Mouse (Mus musculus): ENCODE measurements at regions not wholly inside any gene's neighbourhood (a gene's known extent, or its start where the extent isn't known, plus 50 kb on each side); places are given as distances from the start of the nearest gene placed in this dataset.

DNA sequence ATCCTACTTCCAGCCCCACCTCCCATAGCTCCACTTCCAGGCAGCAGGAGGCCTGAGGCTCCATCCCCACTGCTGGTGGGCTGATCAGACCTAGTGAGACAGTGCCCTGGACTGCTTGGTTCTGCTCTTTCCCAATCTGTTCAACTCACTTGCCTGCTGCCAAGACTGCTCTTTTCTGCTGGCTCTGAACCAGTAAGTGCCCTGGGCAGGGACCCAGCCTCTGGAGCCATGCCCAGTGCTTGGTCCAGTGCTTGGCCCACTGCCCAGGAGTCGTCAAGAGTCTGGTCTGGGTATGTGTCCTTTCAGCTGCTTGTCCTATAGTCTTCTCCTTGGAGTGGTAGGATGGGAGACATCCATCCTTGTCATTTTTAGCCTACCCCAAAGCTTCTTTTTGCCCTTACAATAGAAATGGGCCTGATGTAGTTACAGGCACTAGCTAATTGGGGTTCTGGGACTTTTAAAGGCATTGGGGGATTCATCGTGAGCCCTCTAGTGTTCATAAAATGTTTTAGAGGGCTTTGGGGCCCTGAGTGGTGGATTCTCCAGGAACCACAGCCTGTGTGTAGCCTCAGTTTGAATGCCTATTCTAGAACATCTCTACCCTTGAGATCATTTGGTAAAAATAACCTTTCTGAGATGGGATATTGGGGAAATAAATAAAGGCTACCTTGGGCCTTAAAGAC is 94.7 kb upstream of the Ssbp2 start:
- Histone ChIP-seq H3K4me2 (ENCODE audit: low read length) (no peak overlapping the region), H3K36me3 (ENCODE audit: control insufficient read depth, insufficient read depth, low read length) (no peaks in the 10 kb centered on the region), H3K9me3 (replicated peaks; ENCODE audit: control insufficient read depth, low read length, poor library complexity, severe bottlenecking) (no peaks in the 10 kb centered on the region), H3K27ac (ENCODE audit: low read length) (no peak overlapping the region), H3K9ac (ENCODE audit: low read depth, low read length) (no peak overlapping the region), H3K4me1 (ENCODE audit: control insufficient read depth, insufficient read depth, low read length) (peaks cover 12% of the 10 kb centered on the region), H3K27me3 (ENCODE audit: control insufficient read depth, insufficient read depth, low read depth, low read length) (no peaks in the 10 kb centered on the region), H3K4me3 (ENCODE audit: low read depth, low read length) (no peak overlapping the region)
- 56% methylated on average over 2 of the region's 2 CpGs for WGBS
- peak; percentile 82 for ATAC-seq

DNA sequence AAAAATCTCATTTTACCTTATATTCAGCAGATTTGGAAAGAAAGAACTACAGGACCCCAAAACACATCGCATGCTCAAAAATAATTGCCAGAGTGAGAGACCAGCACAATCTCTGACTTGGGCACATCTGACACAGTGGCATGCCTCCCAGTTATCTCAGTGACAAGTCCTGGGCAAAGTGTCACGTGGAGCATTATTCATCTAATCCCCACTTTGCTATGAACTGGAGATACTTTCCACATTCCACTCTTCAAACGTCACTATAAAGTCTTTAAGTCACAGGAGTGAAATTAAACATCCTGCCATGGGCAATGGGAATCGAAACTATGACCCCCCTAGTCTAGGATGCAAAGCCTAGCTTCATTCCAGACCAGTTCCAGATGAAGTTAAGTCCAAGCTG is 93.5 kb upstream of the Ssbp2 start:
- Histone ChIP-seq H3K27me3 (ENCODE audit: control insufficient read depth, insufficient read depth, low read depth, low read length) (no peaks in the 10 kb centered on the region), H3K9me3 (replicated peaks; ENCODE audit: control insufficient read depth, low read length, poor library complexity, severe bottlenecking) (no peaks in the 10 kb centered on the region), H3K9ac (ENCODE audit: low read depth, low read length) (no peak overlapping the region), H3K4me1 (ENCODE audit: control insufficient read depth, insufficient read depth, low read length) (peaks cover 16% of the 10 kb centered on the region), H3K27ac (ENCODE audit: low read length) (no peak overlapping the region), H3K36me3 (ENCODE audit: control insufficient read depth, insufficient read depth, low read length) (no peaks in the 10 kb centered on the region), H3K4me2 (ENCODE audit: low read length) (no peak overlapping the region), H3K4me3 (ENCODE audit: low read depth, low read length) (no peak overlapping the region)
- ATAC-seq, result no peak
- WGBS, result 77% methylated on average over 4 of the region's 4 CpGs

DNA sequence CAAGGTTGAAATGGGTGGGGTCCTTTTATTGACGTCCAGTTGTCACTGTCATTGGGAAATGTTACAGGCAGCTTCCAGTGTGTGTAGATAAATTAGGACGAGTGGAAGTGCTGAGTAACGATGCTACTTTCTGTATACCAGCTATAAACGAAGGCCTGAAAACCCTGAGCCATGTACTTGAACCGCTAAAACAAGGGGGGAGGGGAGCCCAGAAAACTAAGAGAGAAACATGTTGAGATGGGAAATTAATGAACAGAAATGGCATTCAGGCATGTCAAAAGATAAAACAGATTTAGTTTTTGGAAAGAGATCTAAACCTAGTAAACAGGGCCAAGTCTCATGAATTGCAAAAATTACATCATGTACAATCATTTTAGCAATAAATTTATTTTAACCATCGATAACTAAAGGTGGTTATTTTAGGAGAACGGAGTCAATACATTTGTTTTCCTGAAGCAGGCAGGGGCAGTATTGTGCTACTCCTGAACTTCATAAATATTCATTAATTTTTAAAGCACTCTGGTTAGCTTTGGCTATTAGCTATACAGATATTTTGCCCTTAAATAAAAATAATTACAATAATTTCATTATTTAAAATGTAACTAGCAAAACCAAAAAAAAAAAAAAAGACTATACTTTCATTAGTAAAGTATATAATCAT is 92.1 kb upstream of the Ssbp2 start:
- WGBS, result 29% methylated on average over 7 of the region's 7 CpGs
- H3K27ac ChIP-seq (ENCODE audit: low read length), result no peak overlapping the region

DNA sequence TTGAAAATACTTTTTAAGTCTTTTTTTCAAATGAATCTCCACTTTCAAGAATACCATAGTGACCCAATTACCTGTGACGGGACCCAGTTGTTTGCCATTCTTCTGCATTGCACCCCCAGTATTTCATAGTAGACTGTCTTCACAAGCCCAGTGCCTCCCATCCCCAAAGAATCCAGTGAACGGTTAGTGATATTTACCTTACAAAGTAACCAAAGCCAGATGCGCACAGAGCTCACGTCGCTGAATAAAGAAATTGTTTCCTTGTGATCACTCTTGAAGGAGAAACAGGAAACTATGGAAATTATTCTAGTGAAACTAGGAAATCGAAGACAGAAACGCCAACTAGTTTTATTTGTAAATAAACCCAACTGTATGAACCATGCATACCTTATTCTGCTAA is 91.4 kb upstream of the Ssbp2 start:
- WGBS, result 67% methylated on average over 7 of the region's 7 CpGs
- Histone ChIP-seq H3K9me3 (replicated peaks; ENCODE audit: control insufficient read depth, low read length, poor library complexity, severe bottlenecking) (no peaks in the 10 kb centered on the region), H3K4me1 (ENCODE audit: control insufficient read depth, insufficient read depth, low read length) (peaks cover 33% of the 10 kb centered on the region), H3K36me3 (ENCODE audit: control insufficient read depth, insufficient read depth, low read length) (no peaks in the 10 kb centered on the region), H3K27me3 (ENCODE audit: control insufficient read depth, insufficient read depth, low read depth, low read length) (no peaks in the 10 kb centered on the region), H3K4me3 (ENCODE audit: low read depth, low read length) (no peak overlapping the region), H3K27ac (ENCODE audit: low read length) (no peak overlapping the region), H3K4me2 (ENCODE audit: low read length) (no peak overlapping the region), H3K9ac (ENCODE audit: low read depth, low read length) (no peak overlapping the region)
- ATAC-seq, result no peak

More for the DNA sequence above, 92.1 kb upstream of the Ssbp2 start:
- H3K36me3 ChIP-seq (ENCODE audit: control insufficient read depth, insufficient read depth, low read length), result no peaks in the 10 kb centered on the region
- H3K27me3 ChIP-seq (ENCODE audit: control insufficient read depth, insufficient read depth, low read depth, low read length), result no peaks in the 10 kb centered on the region
- no peak overlapping the region for H3K9ac ChIP-seq (ENCODE audit: low read depth, low read length)
- ATAC-seq, result no peak
- no peak overlapping the region for H3K4me2 ChIP-seq (ENCODE audit: low read length)
- no peak overlapping the region for H3K4me3 ChIP-seq (ENCODE audit: low read depth, low read length)
- peaks cover 31% of the 10 kb centered on the region for H3K4me1 ChIP-seq (ENCODE audit: control insufficient read depth, insufficient read depth, low read length)
- no peaks in the 10 kb centered on the region for H3K9me3 ChIP-seq (replicated peaks; ENCODE audit: control insufficient read depth, low read length, poor library complexity, severe bottlenecking)

DNA sequence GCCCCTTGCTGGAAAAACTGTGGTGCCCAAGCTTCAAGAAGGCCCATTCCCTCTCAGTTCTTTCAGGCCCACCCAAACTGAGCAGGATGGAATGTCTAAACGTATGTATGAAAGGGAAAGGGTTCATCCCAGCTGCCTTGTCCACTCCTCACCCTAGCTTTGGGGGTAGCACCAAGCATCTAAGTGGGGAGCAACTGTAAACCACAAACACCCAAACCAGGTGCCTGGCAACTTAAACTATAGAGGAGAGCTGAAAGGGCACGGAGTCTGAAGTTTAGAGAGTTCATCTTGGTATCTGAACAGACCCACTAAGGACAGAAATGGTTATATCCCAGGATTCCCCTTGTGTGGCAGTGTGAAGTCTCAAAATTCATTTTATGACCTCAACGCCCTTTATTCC is 90.1 kb upstream of the Ssbp2 start:
- Histone ChIP-seq H3K36me3 (ENCODE audit: control insufficient read depth, insufficient read depth, low read length) (no peaks in the 10 kb centered on the region), H3K9ac (ENCODE audit: low read depth, low read length) (peak overlapping the region; percentile 63), H3K27me3 (ENCODE audit: control insufficient read depth, insufficient read depth, low read depth, low read length) (no peaks in the 10 kb centered on the region), H3K4me3 (ENCODE audit: low read depth, low read length) (peak overlapping the region; percentile 39), H3K9me3 (replicated peaks; ENCODE audit: control insufficient read depth, low read length, poor library complexity, severe bottlenecking) (no peaks in the 10 kb centered on the region), H3K27ac (ENCODE audit: low read length) (peak overlapping the region; percentile 96), H3K4me1 (ENCODE audit: control insufficient read depth, insufficient read depth, low read length) (peaks cover 39% of the 10 kb centered on the region), H3K4me2 (ENCODE audit: low read length) (peak overlapping the region; percentile 83)
- WGBS, result 24% methylated on average over 3 of the region's 3 CpGs
- ATAC-seq, result no peak

DNA sequence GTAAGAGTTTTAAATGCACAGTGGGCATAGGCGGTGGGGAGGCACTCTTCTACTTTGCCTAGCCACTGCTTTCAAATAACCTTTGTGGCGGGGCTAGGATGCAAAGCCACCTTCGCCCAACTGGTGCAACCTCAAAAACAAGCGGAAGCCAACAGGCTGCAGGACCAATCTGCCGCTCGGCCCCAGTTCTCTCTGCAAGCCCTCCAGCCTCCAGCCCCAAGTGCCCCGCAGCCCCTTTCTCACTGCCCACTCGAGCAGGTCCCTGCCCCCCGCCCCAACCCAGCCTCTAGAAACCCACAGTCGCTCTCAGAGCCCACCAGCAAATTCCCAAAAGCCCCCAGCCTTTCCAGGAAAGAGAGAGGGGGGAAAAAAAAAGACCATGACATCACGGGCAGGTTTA is 89.6 kb upstream of the Ssbp2 start:
- Histone ChIP-seq H3K9ac (ENCODE audit: low read depth, low read length) (peak overlapping the region; percentile 63), H3K4me3 (ENCODE audit: low read depth, low read length) (peak overlapping the region; percentile 39), H3K27ac (ENCODE audit: low read length) (peak overlapping the region; percentile 96), H3K27me3 (ENCODE audit: control insufficient read depth, insufficient read depth, low read depth, low read length) (no peaks in the 10 kb centered on the region), H3K4me2 (ENCODE audit: low read length) (peak overlapping the region; percentile 83), H3K36me3 (ENCODE audit: control insufficient read depth, insufficient read depth, low read length) (no peaks in the 10 kb centered on the region), H3K9me3 (replicated peaks; ENCODE audit: control insufficient read depth, low read length, poor library complexity, severe bottlenecking) (no peaks in the 10 kb centered on the region), H3K4me1 (ENCODE audit: control insufficient read depth, insufficient read depth, low read length) (peaks cover 39% of the 10 kb centered on the region)
- ATAC-seq, result peak; percentile 55
- WGBS, result under 1% methylated on average over 11 of the region's 11 CpGs

DNA sequence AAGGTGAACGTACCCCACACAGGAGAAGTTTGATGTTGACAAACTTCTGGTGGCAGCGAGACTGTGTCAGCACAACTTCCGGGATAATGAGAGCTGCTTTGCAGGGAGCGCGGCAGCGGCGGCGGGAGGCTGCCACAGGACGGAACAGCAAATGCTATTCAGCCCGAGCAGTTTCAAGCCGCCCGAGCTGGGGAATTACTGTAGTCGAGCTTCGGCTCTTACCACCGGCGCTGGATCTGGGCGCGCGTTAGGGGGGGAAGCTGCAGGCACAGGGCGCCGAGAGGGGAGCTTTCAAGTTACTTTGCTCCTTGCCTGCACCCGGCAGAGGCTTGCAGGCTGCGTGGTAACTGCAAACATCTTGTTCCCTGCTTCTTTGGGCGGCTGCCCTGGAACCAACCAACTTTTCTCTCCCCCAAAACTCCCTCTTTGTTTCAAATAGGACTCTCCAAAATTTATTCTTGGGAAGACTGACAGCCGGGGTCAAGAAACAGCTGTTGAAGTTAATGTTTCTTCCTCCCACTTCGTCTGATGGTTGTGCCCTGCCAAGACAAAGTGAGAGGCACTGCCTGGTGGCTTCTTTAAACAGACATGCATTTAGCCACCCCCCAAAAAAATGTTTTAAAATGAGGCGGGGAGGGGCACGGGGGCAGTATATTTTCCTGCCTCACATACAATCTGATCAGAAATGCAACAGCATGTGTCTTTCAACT is 89.0 kb upstream of the Ssbp2 start:
- peak overlapping the region; percentile 63 for H3K9ac ChIP-seq (ENCODE audit: low read depth, low read length)
- H3K4me2 ChIP-seq (ENCODE audit: low read length), result peak overlapping the region; percentile 83
- H3K4me1 ChIP-seq (ENCODE audit: control insufficient read depth, insufficient read depth, low read length), result peaks cover 39% of the 10 kb centered on the region
- peak overlapping the region; percentile 96 for H3K27ac ChIP-seq (ENCODE audit: low read length)
- H3K36me3 ChIP-seq (ENCODE audit: control insufficient read depth, insufficient read depth, low read length), result no peaks in the 10 kb centered on the region
- under 1% methylated on average over 27 of the region's 28 CpGs for WGBS
- peak overlapping the region; percentile 39 for H3K4me3 ChIP-seq (ENCODE audit: low read depth, low read length)
- peak; percentile 96 for ATAC-seq
- no peaks in the 10 kb centered on the region for H3K9me3 ChIP-seq (replicated peaks; ENCODE audit: control insufficient read depth, low read length, poor library complexity, severe bottlenecking)
- no peaks in the 10 kb centered on the region for H3K27me3 ChIP-seq (ENCODE audit: control insufficient read depth, insufficient read depth, low read depth, low read length)

DNA sequence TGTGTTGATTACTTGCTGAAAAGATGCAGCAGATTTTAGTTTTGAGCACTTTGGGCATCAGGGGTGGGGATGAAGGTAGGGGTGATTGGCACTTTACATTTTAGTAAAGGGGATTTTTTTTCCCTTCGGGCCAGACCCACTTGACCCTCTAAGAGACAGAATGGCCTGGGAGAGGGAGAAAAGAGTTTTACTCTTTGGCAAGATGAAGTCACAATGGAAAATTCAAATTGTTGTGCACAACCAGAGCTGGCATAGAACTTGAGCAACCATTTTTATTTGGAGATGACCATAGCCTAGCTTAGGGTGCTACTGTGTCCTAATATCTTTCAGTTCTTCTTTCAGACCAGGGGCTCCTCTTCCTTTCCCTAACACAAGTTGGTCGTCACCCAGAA is 88.5 kb upstream of the Ssbp2 start:
- 18% methylated on average over 2 of the region's 2 CpGs for WGBS
- peak overlapping the region; percentile 63; the same call in 1 of the 2 replicates for H3K9ac ChIP-seq (ENCODE audit: low read depth, low read length)
- H3K4me2 ChIP-seq (ENCODE audit: low read length), result peak overlapping the region; percentile 83
- H3K9me3 ChIP-seq (replicated peaks; ENCODE audit: control insufficient read depth, low read length, poor library complexity, severe bottlenecking), result no peaks in the 10 kb centered on the region
- H3K4me1 ChIP-seq (ENCODE audit: control insufficient read depth, insufficient read depth, low read length), result peaks cover 39% of the 10 kb centered on the region
- peak; percentile 1; the same call in 1 of the 2 replicates for ATAC-seq
- H3K36me3 ChIP-seq (ENCODE audit: control insufficient read depth, insufficient read depth, low read length), result no peaks in the 10 kb centered on the region
- no peaks in the 10 kb centered on the region for H3K27me3 ChIP-seq (ENCODE audit: control insufficient read depth, insufficient read depth, low read depth, low read length)
- H3K27ac ChIP-seq (ENCODE audit: low read length), result peak overlapping the region; percentile 96
- H3K4me3 ChIP-seq (ENCODE audit: low read depth, low read length), result peak overlapping the region; percentile 39; the same call in 1 of the 2 replicates
